19 mouse cellular contexts compared by ENCODE assay signal in genomic region chr19:16287307-16287706, GRCm38 (mm10).
DNase-seq lines count a peak whose midpoint lies in the region; ATAC-seq and TF ChIP-seq lines count a peak whose summit lies in the region.
"Had no signal": no experiment of that assay in that cellular context is flagged by ENCODE, and none has a peak within 500 bp of the region (broad histone marks: within the 10 kb centered on the region; RNA-seq: fewer than 3 reads in every experiment).

No protein-coding gene starts in this region.

- no peaks in the 10 kb centered on the region for H3K9me3 ChIP-seq in heart, embryonic 11.5 days (replicated peaks; ENCODE audit: control insufficient read depth, low read length)
- no peaks in the 10 kb centered on the region for H3K9me3 ChIP-seq in hindbrain, postnatal 0 days (ENCODE audit: low read length)
- no peaks in the 10 kb centered on the region for H3K9me3 ChIP-seq in hindbrain, embryonic 10.5 days
- H3K9me3 ChIP-seq in megakaryocyte, embryonic 14.5 days: no peaks in the 10 kb centered on the region
- H3K9me3 ChIP-seq: embryonic facial prominence, embryonic 13.5 days; forebrain, embryonic 15.5 days; hindbrain, embryonic 13.5 days; limb, embryonic 12.5 days; stomach, embryonic 15.5 days had no signal

- H3K9ac ChIP-seq in heart, embryonic 11.5 days (ENCODE audit: low read depth, low read length): no peak overlapping the region
- no peak overlapping the region for H3K9ac ChIP-seq in hindbrain, postnatal 0 days (replicated peaks; ENCODE audit: low read length)
- H3K9ac ChIP-seq: embryonic facial prominence, embryonic 13.5 days; forebrain, embryonic 15.5 days; hindbrain, embryonic 13.5 days; limb, embryonic 12.5 days; stomach, embryonic 15.5 days had no signal

- TF ChIP-seq CTCF in hindbrain, postnatal 0 days (IDR thresholded peaks at IDR 0.05; ENCODE audit: low read depth): no peak

- 64% methylated on average over 4 of the region's 4 CpGs for WGBS in heart, embryonic 11.5 days (ENCODE audit: insufficient replicate concordance)
- WGBS in hindbrain, postnatal 0 days: 42% methylated on average over 4 of the region's 4 CpGs
- 83% methylated on average over 4 of the region's 4 CpGs for WGBS in hindbrain, embryonic 10.5 days

- no peaks in the 10 kb centered on the region for H3K27me3 ChIP-seq in heart, embryonic 11.5 days (ENCODE audit: control insufficient read depth, insufficient read depth, low read length)
- no peaks in the 10 kb centered on the region for H3K27me3 ChIP-seq in hindbrain, postnatal 0 days (ENCODE audit: insufficient read depth, low read length)
- no peaks in the 10 kb centered on the region for H3K27me3 ChIP-seq in hindbrain, embryonic 10.5 days (ENCODE audit: insufficient read depth, poor library complexity, severe bottlenecking)
- no peaks in the 10 kb centered on the region for H3K27me3 ChIP-seq in megakaryocyte, embryonic 14.5 days (replicated peaks)
- H3K27me3 ChIP-seq: embryonic facial prominence, embryonic 13.5 days; forebrain, embryonic 15.5 days; hindbrain, embryonic 13.5 days; limb, embryonic 12.5 days; stomach, embryonic 15.5 days had no signal

- H3K4me1 ChIP-seq in heart, embryonic 11.5 days (ENCODE audit: control insufficient read depth, insufficient read depth, low read length): peaks cover 33% of the 10 kb centered on the region
- H3K4me1 ChIP-seq in hindbrain, postnatal 0 days (ENCODE audit: insufficient read depth, low read length): peaks cover 18% of the 10 kb centered on the region
- H3K4me1 ChIP-seq in hindbrain, embryonic 10.5 days (replicated peaks): peaks cover 19% of the 10 kb centered on the region; the same call in 1 of the 2 replicates
- peaks cover 95% of the 10 kb centered on the region for H3K4me1 ChIP-seq in megakaryocyte, embryonic 14.5 days

- no peak overlapping the region for H3K4me3 ChIP-seq in heart, embryonic 11.5 days (ENCODE audit: low read depth, low read length)
- H3K4me3 ChIP-seq in hindbrain, postnatal 0 days (ENCODE audit: low read length): no peak overlapping the region
- no peak overlapping the region for H3K4me3 ChIP-seq in hindbrain, embryonic 10.5 days
- H3K4me3 ChIP-seq in megakaryocyte, embryonic 14.5 days (replicated peaks): peak overlapping the region; percentile 55
- H3K4me3 ChIP-seq: embryonic facial prominence, embryonic 13.5 days; forebrain, embryonic 15.5 days; hindbrain, embryonic 13.5 days; limb, embryonic 12.5 days; stomach, embryonic 15.5 days had no signal

- 0 out of 2 replicates have a peak, but pooled peaks have one; percentile 43 for ATAC-seq in cerebellum, adult (ENCODE audit: insufficient number of reproducible peaks, low FRiP score, low TSS enrichment)
- no peak for ATAC-seq in heart, embryonic 11.5 days (replicated peaks; ENCODE audit: insufficient number of reproducible peaks, low FRiP score, low TSS enrichment)
- ATAC-seq in hindbrain, postnatal 0 days: no peak
- no peak for ATAC-seq in megakaryocyte, adult 5-6 weeks (ENCODE audit: poor library complexity, severe bottlenecking)
- ATAC-seq: forebrain, embryonic 15.5 days; midbrain, embryonic 16.5 days had no signal

- no peak for DNase-seq in cerebellum, adult 8-10 months
- no peak for DNase-seq in heart, postnatal 25 days (ENCODE audit: low spot score)
- peak; percentile 9 for DNase-seq in hindbrain, postnatal 0 days (ENCODE audit: low spot score)
- no peak for DNase-seq in hindbrain, embryonic 10.5 days (ENCODE audit: low spot score)
- DNase-seq: adrenal gland, adult 8-10 months; gastrocnemius, postnatal 25 days; lung, postnatal 14 days; retina, postnatal 1 day; thymus, adult 2 months had no signal

- H3K4me2 ChIP-seq in heart, embryonic 11.5 days: no peak overlapping the region
- H3K4me2 ChIP-seq in hindbrain, postnatal 0 days (ENCODE audit: low read depth, low read length): no peak overlapping the region
- H3K4me2 ChIP-seq: embryonic facial prominence, embryonic 13.5 days; forebrain, embryonic 15.5 days; hindbrain, embryonic 13.5 days; limb, embryonic 12.5 days; stomach, embryonic 15.5 days had no signal

- intact Hi-C loops in heart, postnatal 25 days (cut with DNase I): no loop called here

- no peaks in the 10 kb centered on the region for H3K36me3 ChIP-seq in heart, embryonic 11.5 days (ENCODE audit: control insufficient read depth, insufficient read depth, low read length)
- no peaks in the 10 kb centered on the region for H3K36me3 ChIP-seq in hindbrain, postnatal 0 days (ENCODE audit: insufficient read depth, low read length)
- no peaks in the 10 kb centered on the region for H3K36me3 ChIP-seq in hindbrain, embryonic 10.5 days
- peaks cover 63% of the 10 kb centered on the region for H3K36me3 ChIP-seq in megakaryocyte, embryonic 14.5 days (replicated peaks; ENCODE audit: low read length)
- H3K36me3 ChIP-seq: embryonic facial prominence, embryonic 13.5 days; forebrain, embryonic 15.5 days; hindbrain, embryonic 13.5 days; limb, embryonic 12.5 days; stomach, embryonic 15.5 days had no signal

- H3K27ac ChIP-seq in heart, embryonic 11.5 days (ENCODE audit: low read depth, low read length): peak overlapping the region; percentile 66; the same call in 1 of the 2 replicates
- no peak overlapping the region for H3K27ac ChIP-seq in hindbrain, postnatal 0 days
- H3K27ac ChIP-seq in hindbrain, embryonic 10.5 days: no peak overlapping the region
- H3K27ac ChIP-seq: embryonic facial prominence, embryonic 13.5 days; forebrain, embryonic 15.5 days; hindbrain, embryonic 13.5 days had no signal
